Mouse (Mus musculus): ENCODE measurements around the gene Mt1.
"Not testable (repeated sequence)": the region's sequence is repeated elsewhere in the genome, so short reads cannot be mapped to it uniquely, and the experiment has no call there.

Mt1 gene

DNA sequence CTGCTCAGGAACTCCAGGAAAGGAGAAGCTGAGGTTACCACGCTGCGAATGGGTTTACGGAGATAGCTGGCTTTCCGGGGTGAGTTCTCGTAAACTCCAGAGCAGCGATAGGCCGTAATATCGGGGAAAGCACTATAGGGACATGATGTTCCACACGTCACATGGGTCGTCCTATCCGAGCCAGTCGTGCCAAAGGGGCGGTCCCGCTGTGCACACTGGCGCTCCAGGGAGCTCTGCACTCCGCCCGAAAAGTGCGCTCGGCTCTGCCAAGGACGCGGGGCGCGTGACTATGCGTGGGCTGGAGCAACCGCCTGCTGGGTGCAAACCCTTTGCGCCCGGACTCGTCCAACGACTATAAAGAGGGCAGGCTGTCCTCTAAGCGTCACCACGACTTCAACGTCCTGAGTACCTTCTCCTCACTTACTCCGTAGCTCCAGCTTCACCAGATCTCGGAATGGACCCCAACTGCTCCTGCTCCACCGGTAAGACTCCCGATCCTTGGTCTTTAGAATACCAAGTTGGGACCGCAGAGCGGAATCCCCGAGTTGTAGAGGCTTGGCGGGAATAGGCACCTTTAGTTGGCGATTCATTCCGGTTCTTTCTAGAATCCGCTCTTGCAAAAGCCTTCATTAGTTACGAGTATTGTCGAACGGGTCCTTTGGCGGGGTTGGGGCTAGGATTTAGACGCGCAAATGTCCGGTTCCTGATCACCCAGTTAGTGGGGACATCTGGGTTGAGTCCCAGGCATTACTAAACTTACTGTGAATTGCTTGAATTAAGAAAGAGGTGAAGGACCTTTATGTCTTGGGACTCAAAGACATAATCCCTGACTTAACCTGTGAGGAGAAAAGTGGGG, at the start of gene Mt1:
Mt1 (plus strand) TSS at position 226 of the 856 bp plus-strand sequence.
- DNase-seq (ENCODE audit: low spot score): peak; percentile 99

DNA sequence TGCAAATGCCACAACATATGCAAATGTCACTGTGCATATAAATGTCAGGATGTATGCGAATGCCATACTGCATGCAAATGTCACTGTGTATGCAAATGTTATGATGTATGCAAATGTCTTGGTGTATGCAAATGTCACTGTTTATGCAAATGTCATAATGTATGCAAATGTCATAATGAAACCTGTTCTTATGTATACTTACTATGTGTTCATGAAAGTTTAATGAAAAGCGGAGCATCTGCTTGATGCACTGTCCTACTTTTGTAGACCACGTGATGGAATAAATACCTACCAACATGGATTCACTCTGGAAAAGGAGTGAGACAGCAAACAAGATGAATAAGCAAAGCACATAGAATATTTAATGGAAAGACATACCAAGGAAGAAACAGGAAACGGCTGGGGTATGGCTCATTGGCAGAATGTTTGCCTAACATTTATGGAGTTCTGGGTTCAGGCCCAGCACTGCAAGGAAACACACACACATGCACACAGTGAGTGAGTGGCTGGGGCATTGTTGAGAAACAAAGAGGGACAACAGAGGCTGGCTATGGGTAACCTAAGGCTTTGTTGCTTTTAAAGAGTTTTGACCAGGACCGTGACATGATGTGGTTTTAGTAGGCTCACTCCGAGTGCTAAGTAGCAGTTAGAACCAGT, 49.6 kb upstream of the Mt1 start:
- no peak for DNase-seq (ENCODE audit: low spot score)

DNA sequence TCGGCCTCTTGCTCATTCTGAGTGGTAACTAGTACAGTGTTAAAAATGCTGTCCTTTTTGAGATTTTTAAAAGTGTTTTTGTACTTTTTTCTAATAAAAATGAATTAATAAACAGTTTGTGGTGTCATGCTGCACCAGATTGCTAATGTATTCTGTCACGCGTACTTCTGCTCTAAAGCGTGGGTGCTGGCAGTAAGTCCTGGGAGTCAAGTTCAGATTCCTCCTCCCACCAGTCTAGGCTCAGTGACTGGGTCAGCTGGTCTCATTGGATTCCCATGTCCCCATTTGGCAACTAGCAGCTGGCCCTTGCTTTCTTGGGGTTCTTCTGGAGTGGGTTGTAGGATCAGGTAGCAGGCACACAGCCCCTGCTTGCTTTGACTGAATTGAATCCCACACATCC, 48.8 kb upstream of the Mt1 start:
- no peak for DNase-seq (ENCODE audit: low spot score)

DNA sequence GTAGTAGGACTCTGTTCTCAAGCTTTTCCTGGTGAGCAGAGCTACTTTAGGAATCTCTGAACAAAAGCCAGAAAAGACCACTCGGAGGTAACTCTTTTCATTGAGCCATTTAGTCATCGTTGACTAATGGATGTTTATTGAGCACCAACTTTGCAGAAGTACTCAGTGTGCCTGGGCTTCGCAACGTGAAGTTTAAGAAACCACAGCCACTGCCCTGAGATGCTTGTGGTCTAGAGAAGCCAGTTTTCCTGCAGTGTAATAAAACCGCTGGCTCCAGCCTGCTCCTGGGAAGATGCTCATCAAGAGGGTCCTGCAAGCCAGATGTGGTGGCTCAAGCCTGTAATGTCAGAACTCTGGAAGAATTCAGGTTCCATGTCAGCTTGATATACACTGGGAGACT, 46.8 kb upstream of the Mt1 start:
- DNase-seq (ENCODE audit: low spot score): no peak

DNA sequence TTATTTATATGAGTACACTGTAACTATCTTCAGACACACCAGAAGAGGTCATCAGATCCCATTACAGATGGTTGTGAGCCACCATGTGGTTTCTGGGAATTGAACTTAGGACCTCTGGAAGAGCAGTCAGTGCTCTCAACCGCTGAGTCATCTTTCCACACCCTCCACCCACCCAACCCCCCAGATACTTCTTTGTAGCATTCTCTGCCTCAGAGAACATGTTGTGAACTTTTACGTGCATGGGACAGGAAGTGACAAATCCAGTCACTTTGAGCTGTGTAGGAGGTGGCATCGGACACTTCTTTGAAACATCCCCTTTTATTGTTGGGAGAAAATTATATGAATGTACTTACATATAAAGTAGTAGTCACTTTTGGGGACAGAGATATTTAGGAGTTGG, 44.3 kb upstream of the Mt1 start:
- DNase-seq (ENCODE audit: low spot score): not testable (repeated sequence)

DNA sequence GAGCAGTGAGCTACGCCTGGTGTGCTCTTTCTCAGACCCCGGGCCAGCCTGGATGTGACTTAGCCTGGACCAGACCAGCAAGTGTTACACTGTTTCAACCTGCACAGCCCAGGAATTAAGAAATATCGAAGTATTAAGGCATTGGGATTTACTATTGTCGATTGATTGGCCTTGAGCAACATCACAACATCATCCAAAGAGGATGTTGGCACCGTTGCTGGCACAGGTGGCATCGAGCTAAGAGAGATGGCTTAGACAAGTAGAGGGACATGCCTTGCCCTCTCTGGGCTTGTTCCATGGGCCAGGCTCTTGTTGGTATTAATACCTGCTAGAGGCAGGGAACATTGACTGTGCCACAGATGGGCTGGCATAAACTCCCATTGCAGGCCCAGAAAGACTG, 43.3 kb upstream of the Mt1 start:
- DNase-seq (ENCODE audit: low spot score): no peak

DNA sequence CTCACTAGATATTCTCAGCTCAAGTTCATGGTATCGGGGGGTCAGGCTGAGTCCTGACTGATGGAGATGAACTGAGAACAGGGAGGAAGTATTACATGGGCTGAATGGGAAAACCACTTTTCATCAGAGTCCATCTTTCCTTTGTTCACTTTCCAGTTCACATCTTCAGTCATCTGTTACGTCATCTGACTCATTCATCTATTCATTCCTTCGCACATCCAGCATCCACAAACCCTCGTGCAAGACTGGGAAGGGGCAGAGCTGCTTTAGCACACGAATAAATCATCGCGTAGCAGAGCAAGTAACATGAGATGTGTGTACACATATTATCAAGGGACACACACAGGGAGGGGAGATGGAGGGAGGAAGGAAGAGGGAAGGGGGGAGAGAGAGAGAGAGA, 42.7 kb upstream of the Mt1 start:
- DNase-seq (ENCODE audit: low spot score): no peak

DNA sequence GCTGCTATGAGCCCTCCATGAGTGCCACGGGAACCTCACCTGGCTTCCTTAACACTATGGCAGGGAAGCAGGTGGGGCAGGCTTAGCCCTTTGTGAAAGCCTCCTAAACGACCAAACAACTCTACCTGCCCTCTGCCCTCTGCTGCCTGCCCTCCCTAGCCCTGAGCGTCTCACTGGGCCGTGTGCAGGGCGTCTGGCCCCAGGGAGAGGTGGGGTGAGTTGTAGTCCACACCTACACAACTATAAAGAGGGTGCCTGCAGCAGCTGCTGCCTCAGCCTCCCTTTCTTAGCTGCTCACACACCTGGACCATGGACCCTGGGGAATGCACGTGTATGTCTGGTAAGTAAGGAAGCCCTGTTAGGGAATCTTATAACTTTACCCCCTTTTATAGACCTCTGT, 41.9 kb upstream of the Mt1 start, which contains the start of gene Mt4:
Mt4 (plus strand) TSS at position 265 of the 400 bp plus-strand sequence.
- DNase-seq (ENCODE audit: low spot score): no peak

DNA sequence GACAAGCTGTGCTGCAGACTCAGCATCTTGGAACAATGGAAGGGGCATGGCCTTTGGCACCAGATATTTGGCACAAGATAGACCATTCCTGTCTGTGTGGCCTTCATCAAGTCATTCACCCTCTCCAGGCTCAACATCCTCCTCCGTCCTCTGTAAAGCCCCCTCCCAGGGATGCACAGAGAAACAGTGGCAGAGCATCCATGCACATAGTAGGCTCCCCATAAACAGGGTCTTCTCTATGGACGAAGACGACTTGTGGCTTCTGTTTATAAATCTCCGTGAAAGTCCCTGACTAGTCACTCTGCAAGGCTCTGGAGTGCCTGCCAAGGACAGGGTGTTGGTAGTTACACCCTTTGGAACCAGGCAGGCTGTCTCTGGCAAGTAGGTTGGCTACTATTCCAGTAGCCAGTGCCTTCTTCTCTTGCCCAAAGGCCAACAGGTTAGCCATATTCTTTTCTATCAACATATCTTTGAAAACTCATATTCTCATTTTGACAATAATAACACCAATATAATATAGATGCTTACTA, 38.6 kb upstream of the Mt1 start:
- DNase-seq (ENCODE audit: low spot score): no peak

DNA sequence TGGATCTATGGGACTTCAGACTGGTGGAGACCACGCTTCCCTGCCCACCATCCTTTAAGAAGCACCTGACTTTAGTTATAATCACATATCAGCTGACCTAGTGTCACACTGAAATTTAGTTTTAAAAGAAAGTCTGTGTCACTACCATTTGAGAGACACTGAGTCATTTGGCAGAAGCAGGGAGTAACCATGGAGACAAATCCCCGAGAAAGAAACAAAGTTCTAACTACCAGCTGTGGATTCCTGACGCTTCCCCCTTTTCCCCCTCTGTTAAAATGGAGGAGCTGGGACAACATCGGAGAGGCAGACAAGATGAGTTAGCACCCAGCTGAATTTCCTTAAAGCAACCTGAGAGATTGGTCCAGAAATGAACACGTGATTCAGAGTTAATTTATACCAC, 30.6 kb upstream of the Mt1 start:
- no peak for DNase-seq (ENCODE audit: low spot score)

DNA sequence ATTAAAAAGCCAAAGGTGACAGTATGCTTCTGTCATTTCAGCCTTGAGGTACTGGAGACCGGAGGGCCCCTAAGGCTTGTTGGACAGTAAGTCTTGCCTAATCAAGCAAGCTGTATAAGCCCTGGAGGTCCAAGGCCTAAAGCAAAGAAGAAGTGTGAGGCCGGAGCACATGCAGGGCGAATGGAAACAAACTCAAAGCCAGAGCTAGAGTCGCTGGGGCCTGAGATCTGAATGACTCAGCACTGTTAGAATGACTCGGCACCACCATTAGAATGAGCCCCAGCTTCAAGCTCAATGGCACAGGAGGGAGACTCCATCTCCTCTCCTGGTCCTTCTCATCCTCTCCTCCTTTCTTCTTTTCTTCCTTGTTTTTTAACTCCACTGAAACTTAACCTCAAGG, 28.0 kb upstream of the Mt1 start:
- DNase-seq (ENCODE audit: low spot score): no peak

DNA sequence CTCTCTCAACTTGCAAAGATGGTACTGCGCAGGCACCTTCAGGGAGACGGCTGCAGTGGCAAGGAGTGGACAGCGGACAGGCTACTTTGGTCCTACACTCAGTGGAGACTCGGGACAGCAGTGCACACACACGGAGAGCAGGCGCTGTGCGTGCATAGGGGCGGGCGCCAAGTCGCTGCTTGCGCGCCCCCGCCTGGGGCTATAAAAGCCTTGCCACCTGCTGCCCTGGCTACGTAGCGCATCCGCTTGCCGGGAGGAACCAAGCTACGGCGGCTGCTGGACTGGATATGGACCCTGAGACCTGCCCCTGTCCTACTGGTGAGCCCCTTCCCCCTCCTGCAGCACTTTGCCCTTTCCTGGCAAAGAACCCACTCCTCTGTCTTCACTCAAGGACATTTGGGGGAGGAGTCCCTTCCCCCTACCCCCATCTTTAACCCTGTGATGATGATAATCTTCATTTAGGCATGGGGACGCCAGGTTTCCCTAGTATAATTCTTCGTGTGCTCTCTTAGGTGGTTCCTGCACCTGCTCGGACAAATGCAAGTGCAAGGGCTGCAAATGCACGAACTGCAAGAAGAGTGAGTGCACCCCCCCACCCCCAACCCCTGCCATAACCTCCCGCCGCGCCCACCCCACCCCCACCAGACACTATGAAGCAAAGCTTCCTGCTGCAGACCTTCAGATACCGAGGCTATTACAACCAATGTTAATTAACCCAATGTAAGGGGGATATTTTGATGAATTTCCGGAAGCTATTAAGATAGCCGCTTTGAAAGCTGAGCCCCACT, 26.2 kb upstream of the Mt1 start, which contains the start of gene Mt3:
Mt3 (plus strand) TSS at position 95 of the 788 bp plus-strand sequence.
- no peak for DNase-seq (ENCODE audit: low spot score)

DNA sequence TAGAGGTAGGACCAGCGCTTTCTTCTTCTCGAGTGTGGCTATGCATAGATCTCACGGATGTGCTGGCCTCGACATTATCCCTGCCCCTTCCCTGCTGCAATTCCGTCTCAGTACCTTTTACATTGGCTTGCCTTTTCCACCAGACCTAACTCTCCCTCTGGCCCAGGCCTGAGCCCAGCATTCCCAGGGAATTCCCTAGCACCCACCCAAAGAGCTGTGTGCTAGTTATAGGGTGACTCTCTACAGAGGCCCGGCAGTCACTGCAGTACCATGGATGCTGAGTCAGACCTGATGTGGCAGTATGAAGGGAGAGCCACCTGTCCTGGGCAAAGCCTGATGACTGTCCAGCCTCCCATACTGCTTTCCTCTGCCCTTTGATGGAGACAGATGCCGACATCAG, 25.4 kb upstream of the Mt1 start:
- no peak for DNase-seq (ENCODE audit: low spot score)

DNA sequence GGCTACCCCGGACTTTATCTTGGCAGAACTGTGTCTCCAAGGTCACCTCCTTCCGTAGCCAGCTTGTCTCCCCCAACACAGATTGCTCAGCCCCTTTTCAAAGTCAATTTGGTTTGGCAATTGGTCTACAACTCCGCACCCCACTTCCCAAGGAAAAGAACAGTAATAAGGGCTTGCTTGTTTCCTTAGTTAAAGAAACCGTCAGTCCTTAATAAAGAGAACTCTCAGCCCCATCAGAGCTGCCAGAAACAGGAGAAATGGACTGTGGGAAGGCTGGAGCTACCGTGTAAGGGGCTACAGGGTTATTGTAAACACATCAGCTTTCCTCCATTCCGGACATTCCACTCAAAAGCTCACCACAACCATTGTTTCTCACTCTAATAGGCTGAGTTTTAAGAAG, 24.3 kb upstream of the Mt1 start:
- no peak for DNase-seq (ENCODE audit: low spot score)

DNA sequence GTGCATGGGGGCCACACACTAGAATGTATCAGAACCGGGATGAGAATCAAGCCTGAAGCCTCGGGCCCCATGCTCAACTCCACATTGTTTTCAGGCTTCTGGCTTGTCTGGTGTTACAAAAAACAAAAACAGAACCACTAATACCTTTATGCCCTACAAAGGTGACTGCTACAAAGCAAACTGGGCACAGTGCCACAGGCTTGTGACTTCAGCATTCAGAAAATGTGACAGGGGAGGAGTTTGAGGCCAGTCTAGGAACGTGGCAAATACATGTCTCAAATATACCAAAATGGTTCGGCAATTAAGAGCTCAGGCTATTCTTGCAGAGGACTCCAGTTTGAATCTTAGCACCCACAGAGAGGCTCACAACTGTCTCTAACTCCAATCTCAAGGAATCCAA, 22.8 kb upstream of the Mt1 start:
- no peak for DNase-seq (ENCODE audit: low spot score)

DNA sequence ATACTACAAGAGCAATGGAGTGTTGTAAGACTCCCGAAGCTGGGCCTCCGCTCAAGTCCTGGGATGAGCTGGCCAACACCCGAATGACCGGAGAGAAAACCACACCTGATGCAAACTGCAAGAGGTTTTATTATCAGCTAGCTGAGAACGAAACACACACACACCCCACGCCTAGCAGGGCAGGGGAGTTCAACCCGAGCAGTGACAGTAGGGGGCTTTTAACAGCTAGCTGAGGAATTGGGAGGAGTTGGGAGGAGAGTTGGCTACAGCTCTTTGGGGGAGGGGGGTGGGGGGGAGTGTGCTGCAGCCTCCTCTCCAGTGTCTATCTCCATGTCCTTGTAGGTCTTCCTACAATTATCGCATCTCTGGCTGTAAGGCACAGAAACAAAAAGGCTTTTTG, 13.1 kb upstream of the Mt1 start:
- not testable (repeated sequence) for DNase-seq (ENCODE audit: low spot score)

DNA sequence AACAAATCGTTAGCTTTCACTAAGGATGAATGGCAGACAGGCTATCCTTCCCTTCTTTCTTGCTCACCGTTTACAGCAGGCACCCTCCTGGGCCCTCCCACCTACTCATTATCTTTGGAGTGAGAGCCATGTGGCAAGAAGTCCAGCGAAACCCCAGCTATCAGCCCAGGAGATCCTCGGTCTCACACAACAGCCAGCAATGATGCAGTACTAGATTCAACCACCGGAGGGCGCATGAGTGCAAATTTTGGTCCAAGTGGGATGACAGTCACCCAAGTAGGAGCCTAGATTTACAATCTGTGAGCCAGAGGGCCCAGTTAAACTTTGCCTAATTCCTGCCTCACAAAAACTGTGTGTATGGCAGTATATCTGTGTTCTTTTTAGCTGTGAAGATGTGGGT, 11.6 kb upstream of the Mt1 start:
- DNase-seq (ENCODE audit: low spot score): peak; percentile 94

DNA sequence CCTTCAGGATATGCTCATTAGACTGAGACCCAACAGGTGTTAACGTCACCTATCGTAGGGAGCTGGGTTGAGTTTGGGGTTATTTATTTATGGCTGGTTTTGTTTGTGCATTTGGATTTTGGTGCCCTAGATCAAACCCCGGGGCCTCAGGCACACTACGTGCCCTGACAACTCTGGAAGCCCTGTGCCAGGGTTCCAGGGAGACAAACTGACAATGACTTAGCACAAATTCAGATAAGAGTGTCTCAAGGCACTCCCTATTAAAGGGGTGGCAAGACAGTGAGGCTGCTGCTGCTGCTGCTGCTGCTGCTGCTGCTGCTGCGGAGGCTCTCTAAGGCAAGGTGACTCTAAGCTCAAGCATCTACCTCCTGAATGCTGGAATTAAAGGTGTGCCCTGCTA, 9.3 kb upstream of the Mt1 start:
- no peak for DNase-seq (ENCODE audit: low spot score)

DNA sequence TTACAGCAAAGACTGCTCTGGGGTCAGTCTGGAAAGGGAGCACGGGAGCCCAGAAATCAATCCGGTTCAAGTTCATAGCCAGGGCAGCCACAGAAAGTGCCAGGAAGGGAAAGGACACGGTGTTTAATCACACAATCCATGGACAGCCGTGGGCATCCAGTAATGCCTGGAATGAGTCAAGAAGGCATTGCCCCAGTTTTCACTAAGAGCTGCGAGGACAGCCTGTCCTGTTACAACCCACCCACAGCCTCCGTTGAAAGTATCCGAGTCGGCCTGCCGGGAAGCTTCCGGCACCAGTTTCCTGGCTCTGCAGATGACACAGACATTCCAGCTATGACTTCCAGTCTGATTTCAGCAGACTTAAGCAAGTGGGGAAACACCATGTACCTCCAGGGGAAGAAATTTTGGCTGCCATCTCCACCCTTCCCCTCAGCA, 7.5 kb upstream of the Mt1 start:
- peak; percentile 62 for DNase-seq (ENCODE audit: low spot score)

DNA sequence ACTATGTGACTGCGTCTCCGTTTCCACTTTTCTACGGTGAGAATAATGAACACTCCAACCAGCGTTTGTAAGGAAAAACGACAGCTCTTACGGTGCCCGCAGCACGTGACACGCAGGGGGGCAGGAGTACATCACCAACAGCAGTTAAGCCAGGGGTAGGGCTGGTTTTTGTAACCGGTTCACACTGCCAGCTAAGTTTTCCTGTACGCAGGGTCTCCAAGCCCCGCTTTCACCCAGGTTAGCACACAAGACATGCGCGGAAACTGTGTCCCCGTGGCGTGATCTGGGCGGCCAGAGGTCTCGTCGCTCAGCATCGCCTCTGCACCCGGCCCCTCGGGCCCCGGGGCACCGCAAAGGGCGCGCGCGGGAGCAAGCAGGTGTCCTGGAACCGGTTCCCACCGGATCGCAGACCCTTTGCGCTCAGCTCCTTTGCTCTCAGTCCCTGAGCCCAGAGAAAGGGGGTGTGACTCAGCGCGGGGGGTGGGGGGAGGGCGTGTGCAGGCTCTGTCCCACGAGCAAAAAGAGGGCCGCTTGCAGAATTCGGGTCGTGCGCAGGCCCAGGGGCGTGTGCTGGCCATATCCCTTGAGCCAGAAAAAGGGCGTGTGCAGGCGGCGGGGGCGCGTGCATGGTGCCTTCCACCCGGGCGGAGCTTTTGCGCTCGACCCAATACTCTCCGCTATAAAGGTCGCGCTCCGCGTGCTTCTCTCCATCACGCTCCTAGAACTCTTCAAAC, 6.6 kb upstream of the Mt1 start, which contains the start of gene Mt2:
Mt2 (plus strand) TSS at position 590 of the 734 bp plus-strand sequence.
- peak; percentile 61 for DNase-seq (ENCODE audit: low spot score)

Measured in adipocyte (in vitro differentiated cells).